Mouse (Mus musculus): ENCODE results near the gene Rab3ip. TPM values are rescaled to one million over a fixed set of nuclear protein-coding genes. Genes with fewer than 3 reads are reported as not detected.

The Rab3ip gene
- polyA plus RNA-seq (2015; fragmentation: Illumina TruSeq; extraction: RNeasy Lipid Tissue Mini Kit (QIAGEN cat#74804); ENCODE audit: insufficient read depth, low read depth, low replicate concordance) = 3.4 TPM

GRCm38 (mm10) chr10:116950009-116950769 lies at the start of gene Rab3ip:
Rab3ip (minus strand) TSS chr10:116950769.

GRCm38 (mm10) chr10:116986264-116987082 lies 35.9 kb upstream of the Rab3ip start, which contains the start of gene Best3:
Best3 (plus strand) TSS chr10:116986314.

GRCm38 (mm10) chr10:116972509-116972908 lies 21.9 kb upstream of the Rab3ip start, which contains the start of gene Gm10271:
Gm10271 (minus strand) TSS chr10:116972609.

GRCm38 (mm10) chr10:116896336-116897177 lies 54.0 kb downstream of the Rab3ip start, which contains the start of gene Myrfl:
Myrfl (minus strand) TSS chr10:116896919.

Other genes with a start within 250 kb of the Rab3ip start
- gene Myrfl, start 53.9 kb downstream of the Rab3ip start, polyA plus RNA-seq (2015; fragmentation: Illumina TruSeq; extraction: RNeasy Lipid Tissue Mini Kit (QIAGEN cat#74804); ENCODE audit: insufficient read depth, low read depth, low replicate concordance) = not detected
- gene Gm10271, start 21.8 kb upstream of the Rab3ip start, polyA plus RNA-seq (2015; fragmentation: Illumina TruSeq; extraction: RNeasy Lipid Tissue Mini Kit (QIAGEN cat#74804); ENCODE audit: insufficient read depth, low read depth, low replicate concordance) = not detected
- 0.30 TPM for gene Best3, start 35.5 kb upstream of the Rab3ip start, polyA plus RNA-seq (2015; fragmentation: Illumina TruSeq; extraction: RNeasy Lipid Tissue Mini Kit (QIAGEN cat#74804); ENCODE audit: insufficient read depth, low read depth, low replicate concordance)
- not detected for gene Lrrc10, start 94.6 kb upstream of the Rab3ip start, polyA plus RNA-seq (2015; fragmentation: Illumina TruSeq; extraction: RNeasy Lipid Tissue Mini Kit (QIAGEN cat#74804); ENCODE audit: insufficient read depth, low read depth, low replicate concordance)
- gene Cct2, start 113.0 kb upstream of the Rab3ip start, polyA plus RNA-seq (2015; fragmentation: Illumina TruSeq; extraction: RNeasy Lipid Tissue Mini Kit (QIAGEN cat#74804); ENCODE audit: insufficient read depth, low read depth, low replicate concordance) = 36.6 TPM
- gene Frs2, start 197.8 kb upstream of the Rab3ip start, polyA plus RNA-seq (2015; fragmentation: Illumina TruSeq; extraction: RNeasy Lipid Tissue Mini Kit (QIAGEN cat#74804); ENCODE audit: insufficient read depth, low read depth, low replicate concordance) = 4.6 TPM

All from pancreas, adult 10 weeks (tissue).